Comparison of ENCODE assay signal across 9 mouse cellular contexts in the genomic region with DNA sequence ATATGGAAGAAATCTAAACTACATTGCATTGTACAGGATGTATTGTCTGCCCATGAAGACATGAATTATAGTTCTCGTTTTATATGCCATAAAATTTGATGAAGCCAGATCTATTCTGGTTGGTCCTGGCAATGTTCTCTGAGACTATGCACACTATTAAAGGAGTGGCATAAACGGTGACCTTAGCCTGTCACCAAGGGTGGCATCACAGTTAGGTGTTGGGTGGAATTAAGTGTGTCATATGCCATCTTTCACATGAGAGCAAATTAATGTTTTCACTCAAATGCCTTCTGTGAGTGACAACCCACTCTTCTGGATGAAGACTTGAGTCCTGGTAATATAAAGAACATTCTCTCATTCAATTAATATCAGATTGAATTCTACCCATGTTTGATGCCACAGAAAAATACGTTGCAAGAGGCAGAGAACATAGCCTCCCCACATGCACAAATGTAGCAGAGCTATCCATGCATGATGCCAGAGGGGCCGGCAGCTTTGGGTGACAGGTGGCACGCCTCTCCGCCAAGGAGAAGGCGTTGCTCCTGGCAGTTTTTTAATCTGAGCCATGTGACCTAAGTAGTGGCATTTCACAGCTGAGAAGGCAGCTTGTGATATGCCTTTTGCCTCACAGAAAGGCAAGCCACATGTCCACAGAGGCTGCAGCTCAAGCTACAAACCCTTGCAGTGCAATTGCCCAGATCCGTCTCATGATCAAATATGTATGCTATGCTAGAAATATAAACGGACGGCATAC. TPM values are rescaled to one million over a fixed set of nuclear protein-coding genes. Genes with fewer than 3 reads are reported as not detected.
DNase-seq lines count a peak whose midpoint lies in the region.
"Had no signal": no experiment of that assay in that cellular context is flagged by ENCODE, and none has a peak within 500 bp of the region (broad histone marks: within the 10 kb centered on the region; RNA-seq: fewer than 3 reads in every experiment).

No protein-coding gene starts in this region.

- DNase-seq in brain, adult 2 months (ENCODE audit: low read depth, low spot score): peak; percentile 97
- DNase-seq in cerebellum, adult 18-20 months: peak; percentile 86 to 91
- peak; percentile 53 for DNase-seq in gastrocnemius, postnatal 14 days
- DNase-seq in left cerebral cortex, postnatal 10 days (ENCODE audit: extremely low spot score in 1 of 2, low spot score in 2 of 2): peak; percentile 40 to 45
- DNase-seq in adrenal gland, postnatal 14 days: no peak
- no peak for DNase-seq in embryo, embryonic 10.5 days (ENCODE audit: low spot score)
- DNase-seq in lung, postnatal 14 days: no peak
- no peak for DNase-seq in lung, postnatal 4 days
- DNase-seq: kidney, postnatal 4 days had no signal

- intact Hi-C loops in gastrocnemius, postnatal 14 days (cut with DNase I; ENCODE audit: low total_unique reads): no loop called here
- intact Hi-C loops in left cerebral cortex, postnatal 10 days (cut with DNase I): no loop called here

RNA-seq across cellular contexts. Expression of a gene that starts 20.7 kb away (rescaled TPM):
- total RNA-seq in gastrocnemius, postnatal 14 days (2021): under 1 TPM in 1 of 2 experiments, not detected in 1; 0.04 TPM
- total RNA-seq in left cerebral cortex, postnatal 10 days (2021): 10 to 100 TPM; 26.6 to 35.0 TPM
- total RNA-seq in adrenal gland, postnatal 14 days (2021): 0.08 TPM in 1 of 2 replicates, not detected in the other

Comparison
In these comparisons a context has a peak if more than half of its experiments do, and no peak if none do; other contexts are left out.
1. DNase-seq: peak in brain, adult 2 months (single experiment), cerebellum, adult 18-20 months (2 of 2), gastrocnemius, postnatal 14 days (single experiment) and left cerebral cortex, postnatal 10 days (2 of 2); none in adrenal gland, postnatal 14 days (single experiment), embryo, embryonic 10.5 days (single experiment), lung, postnatal 14 days (single experiment) and lung, postnatal 4 days (0 of 2).
2. RNA of a gene that starts 20.7 kb away (total RNA-seq): 26.6 to 35.0 TPM in left cerebral cortex, postnatal 10 days; 0.04 TPM in gastrocnemius, postnatal 14 days and 0.08 TPM in adrenal gland, postnatal 14 days; every median in the first group is over 10 times any median in the second.